Mouse (Mus musculus) ES-E14 (cell line): ENCODE data around the gene Rfx2. TPM values are rescaled to one million over a fixed set of nuclear protein-coding genes. Genes with fewer than 3 reads are reported as not detected.

ENCODE experiments used
- DNase-seq: peaks from one replicate; pipeline ENCODE4 v3.0.0-alpha.2; 2013; ENCODE audit warnings: low read depth, low spot score
- H3K27ac ChIP-seq: 2 replicates; pipeline ENCODE4 v1.5.1; 2012; ENCODE audit warnings: low read depth, mild to moderate bottlenecking, low read length, moderate library complexity, mixed read lengths; ENCODE audit not compliant: poor library complexity, insufficient read depth, severe bottlenecking
- H3K36me3 ChIP-seq: 2 replicates; pipeline ENCODE4 v1.6.1; 2012; ENCODE audit warnings: mild to moderate bottlenecking, low read length, moderate library complexity, mixed read lengths; ENCODE audit not compliant: control insufficient read depth, poor library complexity, insufficient read depth, severe bottlenecking
- H3K4me1 ChIP-seq, 2 experiments: fragments of 150-350 bp in 1 of 2; sonication (generic) in 1 of 2; 2 replicates each; pipeline ENCODE4 v1.6.1; 2012; ENCODE audit warnings: low read length in 2 of 2, mild to moderate bottlenecking in 1 of 2, mixed read lengths in 1 of 2; ENCODE audit not compliant: control insufficient read depth in 2 of 2, insufficient read depth in 2 of 2, poor library complexity in 1 of 2
- H3K4me3 ChIP-seq, 2 experiments: fragments of 150-350 bp in 1 of 2; sonication (generic) in 1 of 2; 2 replicates each; pipeline ENCODE4 v1.5.1; 2012; ENCODE audit warnings: low read length in 2 of 2, low read depth in 1 of 2, mild to moderate bottlenecking in 1 of 2, mixed read lengths in 1 of 2; ENCODE audit not compliant: insufficient read depth in 1 of 2, poor library complexity in 1 of 2, severe bottlenecking in 1 of 2
- H3K9ac ChIP-seq: 2 replicates; pipeline ENCODE4 v1.6.1; 2012; ENCODE audit warnings: low read depth, mild to moderate bottlenecking, low read length, mixed read lengths; ENCODE audit not compliant: poor library complexity, insufficient read depth, severe bottlenecking
- H3K9me3 ChIP-seq: fragments of 150-350 bp; sonication (generic); 2 replicates; pipeline ENCODE4 v1.6.1; 2012; ENCODE audit warnings: low read depth, mild to moderate bottlenecking, low read length; ENCODE audit not compliant: control insufficient read depth, insufficient read depth
- CHD2 ChIP-seq: IDR thresholded peaks from 2 replicates; pipeline ENCODE4 v1.6.1; 2014; ENCODE audit warnings: mild to moderate bottlenecking, low read depth, low read length, inconsistent platforms
- HCFC1 ChIP-seq: IDR thresholded peaks from 2 replicates; pipeline ENCODE4 v1.6.1; 2012; ENCODE audit warnings: low read length, inconsistent platforms, borderline replicate concordance; ENCODE audit not compliant: insufficient read depth
- MAFK ChIP-seq: IDR thresholded peaks from 2 replicates; pipeline ENCODE4 v1.6.1; 2014; ENCODE audit warnings: mild to moderate bottlenecking, low read depth, low read length, inconsistent platforms; ENCODE audit not compliant: insufficient read depth
- ZC3H11A ChIP-seq: IDR thresholded peaks from 2 replicates; pipeline ENCODE4 v1.6.1; 2012; ENCODE audit warnings: low read depth, mild to moderate bottlenecking, inconsistent platforms, low read length, borderline replicate concordance
- ZNF384 ChIP-seq: IDR thresholded peaks from 2 replicates; pipeline ENCODE4 v1.6.1; 2012; ENCODE audit warnings: low read depth, low read length, inconsistent platforms
- in situ Hi-C, 2 experiments: fragments of 600-800 bp; cut with MboI; formaldehyde crosslinking; loops; one replicate each; pipeline ENCODE4 v1.15.1; 2025; ENCODE audit warnings: low sequenced_read_pairs in 2 of 2, inconsistent platforms in 1 of 2; ENCODE audit not compliant: unreplicated experiment in 2 of 2
- total RNA-seq: library from RNA; depleted of rRNA; stranded (reverse); fragments of 300-350 nt; gene quantifications from 2 replicates; pipeline ENCODE4 v1.2.3, GENCODE M21; 2012

Rfx2 gene
- total RNA-seq, 1 experiment, result 15.8 TPM

- H3K4me3 ChIP-seq, result no peak overlapping the region
- no peak overlapping the region for H3K9ac ChIP-seq
- DNase-seq, result no peak
- peaks cover 5 to 7% of the 10 kb centered on the region in 2 experiments; a peak in 2 of 4 replicates for H3K4me1 ChIP-seq
- in situ Hi-C loops, result no loop called here
- no peak overlapping the region for H3K27ac ChIP-seq
- TF ChIP-seq ZNF384, result no peak
- TF ChIP-seq MAFK, result no peak
- no peak for TF ChIP-seq CHD2
- no peak for TF ChIP-seq HCFC1
- TF ChIP-seq ZC3H11A, result no peak
- no peaks in the 10 kb centered on the region for H3K36me3 ChIP-seq
- no peaks in the 10 kb centered on the region for H3K9me3 ChIP-seq
These were observed 18.0 kb upstream of the Rfx2 start for GRCm38 (mm10) chr17:56848785-56849184.

- Histone ChIP-seq H3K9me3 (no peaks in the 10 kb centered on the region), H3K27ac (no peak overlapping the region), H3K9ac (no peak overlapping the region), H3K4me1 (peaks cover 3 to 10% of the 10 kb centered on the region in 2 experiments; a peak in 1 of 4 replicates), H3K4me3 (no peak overlapping the region), H3K36me3 (no peaks in the 10 kb centered on the region)
- DNase-seq, result no peak
- TF ChIP-seq ZNF384 (no peak), HCFC1 (no peak), CHD2 (no peak), MAFK (no peak), ZC3H11A (no peak)
- in situ Hi-C loops, result no loop called here
These were observed 12.9 kb upstream of the Rfx2 start for GRCm38 (mm10) chr17:56843678-56844077.

GRCm38 (mm10) chr17:56842173-56842572 lies 11.4 kb upstream of the Rfx2 start:
- Histone ChIP-seq H3K9me3 (no peaks in the 10 kb centered on the region), H3K4me3 (no peak overlapping the region), H3K27ac (no peak overlapping the region), H3K9ac (no peak overlapping the region), H3K4me1 (peaks cover 3 to 10% of the 10 kb centered on the region in 2 experiments; a peak in 1 of 4 replicates), H3K36me3 (no peaks in the 10 kb centered on the region)
- DNase-seq, result no peak
- in situ Hi-C loops, result no loop called here
- no peak for TF ChIP-seq HCFC1
- no peak for TF ChIP-seq ZNF384
- TF ChIP-seq MAFK, result no peak
- TF ChIP-seq ZC3H11A, result no peak
- no peak for TF ChIP-seq CHD2

GRCm38 (mm10) chr17:56840524-56840923 lies 9.7 kb upstream of the Rfx2 start:
- in situ Hi-C loops, result no loop called here
- Histone ChIP-seq H3K9ac (no peak overlapping the region), H3K9me3 (no peaks in the 10 kb centered on the region), H3K4me1 (peaks cover 0 to 14% of the 10 kb centered on the region in 2 experiments; a peak in 1 of 4 replicates), H3K27ac (no peak overlapping the region), H3K36me3 (no peaks in the 10 kb centered on the region), H3K4me3 (no peak overlapping the region)
- DNase-seq, result no peak
- TF ChIP-seq ZC3H11A (no peak), HCFC1 (no peak), ZNF384 (no peak)

GRCm38 (mm10) chr17:56836336-56836735 lies 5.5 kb upstream of the Rfx2 start:
- no peak for TF ChIP-seq CHD2
- TF ChIP-seq ZNF384, result no peak
- no peak for TF ChIP-seq HCFC1
- TF ChIP-seq MAFK, result no peak
- TF ChIP-seq ZC3H11A, result no peak
- no peak for DNase-seq
- Histone ChIP-seq H3K9ac (no peak overlapping the region), H3K9me3 (no peaks in the 10 kb centered on the region), H3K36me3 (no peaks in the 10 kb centered on the region), H3K4me3 (no peak overlapping the region), H3K4me1 (peaks cover 18 to 26% of the 10 kb centered on the region in 2 experiments), H3K27ac (no peak overlapping the region)
- in situ Hi-C loops, result no loop called here
